ENCODE assay signal across 19 mouse cellular contexts in genomic region chr2:28100796-28101483, GRCm38 (mm10). TPM values are rescaled to one million over a fixed set of nuclear protein-coding genes. Genes with fewer than 3 reads are reported as not detected.
DNase-seq lines count a peak whose midpoint lies in the region; ATAC-seq and TF ChIP-seq lines count a peak whose summit lies in the region.
"Had no signal": no experiment of that assay in that cellular context is flagged by ENCODE, and none has a peak within 500 bp of the region (broad histone marks: within the 10 kb centered on the region; RNA-seq: fewer than 3 reads in every experiment).

No protein-coding gene starts in this region.

- DNase-seq in left cerebral cortex, adult 2 months (ENCODE audit: extremely low spot score in 1 of 2, low spot score in 2 of 2) = no peak
- DNase-seq in left cerebral cortex, adult 18-20 months (ENCODE audit: low spot score in 2 of 2) = no peak
- peak; percentile 49 for DNase-seq in c-Kit-positive CD71-positive TER-119-negative erythroid progenitor cells, embryonic 14.5 days (ENCODE audit: low read depth)
- no peak for DNase-seq in liver, embryonic 11.5 days (ENCODE audit: low spot score)
- no peak for DNase-seq in right cerebral cortex, adult 2 months (ENCODE audit: low spot score in 2 of 2)
- DNase-seq in adrenal gland, adult 18-20 months (ENCODE audit: low spot score in 2 of 2) = no peak
- DNase-seq: adrenal gland, adult 2 months; cerebellum, adult 2 months; kidney, adult 11 months; kidney, postnatal 10 days; lung, embryonic 14.5 days; lung, postnatal 4 days had no signal

- 62% methylated on average over 9 of the region's 9 CpGs for WGBS in liver, embryonic 11.5 days

- H3K4me3 ChIP-seq in left cerebral cortex, adult 2 months = no peak overlapping the region
- no peak overlapping the region for H3K4me3 ChIP-seq in liver, embryonic 11.5 days (ENCODE audit: low read depth, low read length)
- H3K4me3 ChIP-seq: hindbrain, embryonic 15.5 days; layer of hippocampus, adult 2 months; midbrain, embryonic 15.5 days had no signal

- H3K36me3 ChIP-seq in liver, embryonic 11.5 days (ENCODE audit: control insufficient read depth, insufficient read depth, low read length) = no peaks in the 10 kb centered on the region
- H3K36me3 ChIP-seq: hindbrain, embryonic 15.5 days; midbrain, embryonic 15.5 days had no signal

- H3K27ac ChIP-seq in left cerebral cortex, adult 2 months = peak overlapping the region; percentile 87
- peak overlapping the region; percentile 54; the same call in 1 of the 2 replicates for H3K27ac ChIP-seq in liver, embryonic 11.5 days (ENCODE audit: low read depth, low read length)
- H3K27ac ChIP-seq: hindbrain, embryonic 15.5 days; layer of hippocampus, adult 2 months; midbrain, embryonic 15.5 days had no signal

- peaks cover 20% of the 10 kb centered on the region for H3K4me1 ChIP-seq in liver, embryonic 11.5 days (replicated peaks; ENCODE audit: control insufficient read depth, insufficient read depth, low read length)

- H3K9ac ChIP-seq in liver, embryonic 11.5 days (ENCODE audit: low read depth, low read length) = peak overlapping the region; percentile 32; the same call in 1 of the 2 replicates
- H3K9ac ChIP-seq: hindbrain, embryonic 15.5 days; lung, embryonic 14.5 days; midbrain, embryonic 15.5 days had no signal

- peaks cover 11% of the 10 kb centered on the region for H3K27me3 ChIP-seq in liver, embryonic 11.5 days (replicated peaks; ENCODE audit: control insufficient read depth, insufficient read depth, low read length)
- H3K27me3 ChIP-seq: hindbrain, embryonic 15.5 days; midbrain, embryonic 15.5 days had no signal

- intact Hi-C loops in left cerebral cortex, adult 2 months (cut with DNase I) = no loop called here

- H3K9me3 ChIP-seq in liver, embryonic 11.5 days (ENCODE audit: control insufficient read depth, low read length) = no peaks in the 10 kb centered on the region
- H3K9me3 ChIP-seq: hindbrain, embryonic 15.5 days; midbrain, embryonic 15.5 days had no signal

- ATAC-seq in liver, embryonic 11.5 days (replicated peaks; ENCODE audit: low FRiP score) = peak; percentile 89
- ATAC-seq in megakaryocyte-erythroid progenitor cell, adult 5-6 weeks (replicated peaks; ENCODE audit: low FRiP score, low TSS enrichment, poor library complexity, severe bottlenecking) = peak; percentile 51; the same call in 1 of the 2 replicates
- ATAC-seq: midbrain, embryonic 15.5 days had no signal

- TF ChIP-seq CTCF in left cerebral cortex, adult 2 months (IDR thresholded peaks at IDR 0.05) = no peak

- H3K4me2 ChIP-seq in liver, embryonic 11.5 days = peak overlapping the region; percentile 37
- H3K4me2 ChIP-seq: hindbrain, embryonic 15.5 days; lung, embryonic 14.5 days; midbrain, embryonic 15.5 days had no signal

RNA-seq across cellular contexts. Expression of gene Fcnb, which starts 16.3 kb away (rescaled TPM):
- total RNA-seq in left cerebral cortex, adult 2 months (2021) = not detected
- not detected for total RNA-seq in left cerebral cortex, adult 18-20 months (2021)
- 4.1 and 5.6 TPM in 2 replicates for polyA plus RNA-seq in liver, embryonic 11.5 days (2014; fragmentation: Nextera tagmentation; extraction: Ambion mirVana)
- total RNA-seq in megakaryocyte-erythroid progenitor cell, adult 5-6 weeks (2014; fragmentation: Nextera tagmentation) = 27.3 TPM in 1 of 2 replicates, not detected in the other
- total RNA-seq in megakaryocyte-erythroid progenitor cell, adult 5-6 weeks (2017) = 1.1 and 1.3 TPM in 2 replicates
- total RNA-seq in adrenal gland, adult 18-20 months (2021) = not detected
- total RNA-seq: adrenal gland, adult 2 months; layer of hippocampus, adult 2 months; left cerebral cortex, adult 8-10 months; neutrophil, adult 5-6 weeks had no signal
- polyA plus RNA-seq: adrenal gland, adult 2 months; cerebellum, adult 2 months; gonadal fat pad, adult 2 months; hindbrain, embryonic 15.5 days; lung, embryonic 14.5 days; midbrain, embryonic 15.5 days had no signal
